18 mouse cellular contexts compared by ENCODE assay signal in genomic region chr12:119816225-119816624, GRCm38 (mm10).
"Had no signal": no experiment of that assay in that cellular context is flagged by ENCODE, and none has a peak within 500 bp of the region (broad histone marks: within the 10 kb centered on the region; RNA-seq: fewer than 3 reads in every experiment).

No protein-coding gene starts in this region.

- H3K4me1 ChIP-seq: midbrain, embryonic 12.5 days; neural tube, embryonic 13.5 days; neural tube, embryonic 15.5 days had no signal

- H3K4me2 ChIP-seq: midbrain, embryonic 12.5 days; neural tube, embryonic 13.5 days; neural tube, embryonic 15.5 days had no signal

- DNase-seq: lung, adult 18-20 months; lung, postnatal 10 days; lung, postnatal 4 days; midbrain, embryonic 14.5 days; retina, postnatal 1 day; right cerebral cortex, adult 18-20 months; right cerebral cortex, postnatal 25 days; right cerebral cortex, postnatal 4 days; spleen, adult 18-20 months; thymus, adult 18-20 months; thymus, postnatal 14 days; thymus, postnatal 36 days had no signal

- H3K27ac ChIP-seq: midbrain, embryonic 10.5 days; midbrain, embryonic 12.5 days; neural tube, embryonic 13.5 days; neural tube, embryonic 15.5 days had no signal

- H3K27me3 ChIP-seq: midbrain, embryonic 12.5 days; neural tube, embryonic 13.5 days; neural tube, embryonic 15.5 days had no signal

- H3K9me3 ChIP-seq: midbrain, embryonic 10.5 days; midbrain, embryonic 12.5 days; neural tube, embryonic 13.5 days; neural tube, embryonic 15.5 days had no signal

- H3K4me3 ChIP-seq: midbrain, embryonic 10.5 days; midbrain, embryonic 12.5 days; myocyte; neural tube, embryonic 13.5 days; neural tube, embryonic 15.5 days had no signal

- ATAC-seq: midbrain, embryonic 16.5 days had no signal

- H3K9ac ChIP-seq: midbrain, embryonic 12.5 days; neural tube, embryonic 13.5 days; neural tube, embryonic 15.5 days had no signal

- H3K36me3 ChIP-seq: midbrain, embryonic 10.5 days; midbrain, embryonic 12.5 days; neural tube, embryonic 13.5 days; neural tube, embryonic 15.5 days had no signal
